Mouse (Mus musculus): ENCODE data around the gene Ston2.

Gene Ston2

GRCm38 (mm10) chr12:91702829-91703228, 85.4 kb downstream of the Ston2 start:
- no peak for DNase-seq (ENCODE audit: low spot score)

DNA sequence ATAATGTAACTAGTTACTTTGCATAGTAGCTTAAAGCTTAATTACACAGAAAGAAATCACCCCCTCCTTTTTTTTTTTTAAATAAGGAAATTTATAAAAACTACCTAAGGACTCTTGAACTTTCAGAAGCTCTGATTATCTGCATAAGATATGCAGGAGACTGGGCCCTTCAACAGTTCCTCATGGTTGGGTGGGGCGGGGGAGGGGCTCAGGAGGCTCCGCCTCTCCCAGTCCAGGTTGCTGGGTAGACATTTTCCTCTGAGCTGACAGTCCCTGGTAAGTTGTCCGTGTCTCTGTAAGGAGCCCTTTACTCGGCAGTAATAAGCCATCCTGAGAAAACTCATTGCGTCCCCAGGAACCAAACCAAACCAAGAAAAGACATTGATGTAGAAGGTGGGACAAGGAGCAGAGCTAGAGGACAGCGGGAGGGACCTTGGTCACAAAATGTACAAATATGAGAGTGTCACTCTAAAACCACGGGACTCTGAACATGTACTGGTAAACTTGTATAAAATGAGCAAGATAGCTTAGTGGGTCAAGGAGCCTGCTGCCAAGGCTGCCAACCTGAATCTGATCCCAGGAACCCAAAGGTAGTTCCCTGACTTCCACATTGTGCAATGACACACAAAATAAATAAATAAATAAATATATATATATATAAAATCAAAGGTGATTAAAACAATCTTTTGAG, 88.6 kb downstream of the Ston2 start:
- DNase-seq (ENCODE audit: low spot score), result no peak

DNA sequence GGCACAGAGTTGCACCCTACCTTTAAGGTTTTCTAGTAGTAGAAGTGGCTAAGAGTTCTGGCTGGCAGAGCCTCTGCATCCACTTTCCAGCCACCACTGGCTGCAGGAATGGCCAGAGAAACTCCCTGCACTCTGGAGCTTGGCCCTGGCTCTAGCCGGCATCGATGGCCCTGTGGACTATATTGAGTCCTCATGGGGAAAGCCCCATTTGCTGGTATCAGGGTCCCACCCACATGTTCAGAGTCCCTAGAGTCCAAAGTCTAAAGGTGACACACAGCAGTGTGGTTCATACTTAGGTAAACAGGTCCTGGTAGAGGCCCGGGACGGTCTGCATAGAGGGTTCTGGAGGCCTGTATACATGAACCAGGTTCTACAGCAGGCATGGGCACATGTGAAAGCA, 92.0 kb downstream of the Ston2 start:
- no peak for DNase-seq (ENCODE audit: low spot score)

GRCm38 (mm10) chr12:91695761-91696160, 92.4 kb downstream of the Ston2 start:
- DNase-seq (ENCODE audit: low spot score), result no peak

GRCm38 (mm10) chr12:91694748-91695147, 93.4 kb downstream of the Ston2 start:
- DNase-seq (ENCODE audit: low spot score), result no peak

DNA sequence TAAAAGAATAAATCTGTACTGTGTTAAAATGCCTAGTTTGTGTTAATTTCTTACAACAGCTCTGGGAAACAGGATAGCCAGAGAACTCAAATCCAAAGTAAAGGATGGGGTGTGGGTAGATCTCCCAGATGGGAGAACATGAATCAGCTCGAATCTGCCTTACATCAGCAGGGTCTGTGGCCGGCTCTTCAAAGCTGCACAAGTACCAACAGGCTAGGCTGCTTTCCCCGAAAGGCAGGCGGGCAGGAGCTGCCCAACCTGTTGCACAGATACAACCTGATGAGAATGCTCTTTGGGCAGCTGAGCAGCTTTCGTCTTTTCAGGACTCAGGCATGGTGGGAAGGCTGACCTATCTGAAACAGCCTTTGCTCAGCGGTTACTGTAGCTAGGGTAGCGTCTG, 94.6 kb downstream of the Ston2 start:
- no peak for DNase-seq (ENCODE audit: low spot score)

GRCm38 (mm10) chr12:91692991-91693390, 95.2 kb downstream of the Ston2 start:
- no peak for DNase-seq (ENCODE audit: low spot score)

GRCm38 (mm10) chr12:91685674-91686290, 102.4 kb downstream of the Ston2 start:
- DNase-seq (ENCODE audit: low spot score), result no peak

DNA sequence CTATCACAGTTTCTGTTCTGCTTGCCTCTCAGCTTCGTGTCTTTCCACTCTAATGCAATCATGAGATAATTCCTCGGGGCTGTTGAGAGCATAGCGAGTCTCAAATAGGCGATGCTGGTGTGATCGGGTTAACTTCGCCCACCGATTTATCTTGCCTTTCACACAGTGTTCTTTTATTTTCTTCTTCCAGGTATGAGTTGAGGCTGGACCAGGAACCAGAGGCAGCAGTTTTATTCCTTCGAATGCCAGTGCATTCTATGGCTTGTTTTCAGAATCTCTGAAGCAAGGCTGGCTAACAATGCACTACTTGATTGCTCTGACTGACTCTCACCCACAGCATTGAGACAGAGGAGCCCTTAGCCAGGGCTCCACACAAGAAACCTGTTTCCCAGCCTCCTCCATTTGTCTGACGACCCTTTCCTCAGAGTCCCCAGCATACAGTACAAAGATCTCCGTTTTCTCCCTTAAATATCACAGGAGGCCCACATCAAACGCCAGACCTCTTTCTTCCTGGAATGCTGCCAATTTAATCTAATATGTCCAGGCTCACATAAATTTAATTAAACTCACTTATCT, 103.3 kb downstream of the Ston2 start:
- DNase-seq (ENCODE audit: low spot score), result no peak

DNA sequence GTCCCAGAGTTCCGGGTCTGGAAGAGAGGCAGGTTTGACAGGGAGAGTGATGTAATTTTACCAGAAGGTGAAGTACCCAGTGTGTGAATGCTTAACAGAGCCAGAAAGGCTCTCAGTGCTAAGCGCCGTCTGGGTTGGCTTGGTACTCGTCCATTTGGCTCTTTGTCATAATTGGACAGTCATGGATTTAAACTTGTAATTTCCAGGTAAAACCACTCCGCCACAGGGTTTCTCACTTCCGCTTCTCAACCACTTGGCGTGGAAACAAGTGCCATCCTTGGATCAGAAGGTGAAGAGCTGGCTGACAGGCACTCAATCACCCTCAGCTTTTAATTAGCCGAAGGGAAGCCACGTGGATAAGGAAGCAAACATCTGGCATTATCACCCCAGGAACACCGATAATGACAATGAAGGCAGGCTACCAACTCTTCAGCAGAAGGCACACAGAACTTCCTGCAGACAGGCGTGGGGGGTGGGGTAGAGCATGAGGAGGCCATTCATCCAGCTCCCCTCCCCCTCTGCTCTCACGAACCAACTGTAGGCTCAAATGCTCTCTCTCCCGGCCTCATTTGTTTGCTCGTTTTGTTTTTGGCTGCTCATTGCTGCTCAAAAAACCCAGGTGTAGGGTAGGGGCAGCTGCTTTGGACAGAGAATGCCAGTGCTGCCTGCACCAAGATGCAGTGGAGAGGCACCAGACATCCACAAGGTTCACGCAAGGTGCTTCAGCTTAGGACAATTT, 103.9 kb downstream of the Ston2 start:
- DNase-seq (ENCODE audit: low spot score), result peak; percentile 4

DNA sequence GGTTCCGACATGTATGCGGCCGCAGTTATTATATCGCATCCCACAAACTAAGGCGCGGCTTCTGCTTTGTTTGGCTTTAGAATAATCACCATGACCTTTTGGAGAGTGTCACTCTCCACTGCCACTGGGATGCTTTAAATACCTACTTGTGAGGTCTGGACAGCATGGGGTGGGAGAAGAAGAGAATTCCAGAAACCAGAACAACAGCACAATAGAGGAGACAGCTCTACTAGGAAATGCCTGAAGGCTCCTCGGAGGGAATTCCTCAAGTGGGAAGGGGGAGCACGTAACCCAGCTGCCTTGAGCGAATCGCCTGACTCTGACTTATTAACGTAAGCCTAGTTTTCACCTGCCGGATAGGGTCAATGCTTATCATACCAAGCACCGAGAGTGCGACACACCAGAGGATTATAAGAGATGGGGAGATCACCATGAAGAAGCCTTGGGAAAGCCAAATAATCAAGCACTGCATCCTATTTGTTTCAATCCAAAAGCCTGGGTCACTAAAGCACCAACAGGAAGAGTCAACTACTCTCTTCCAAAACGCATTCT, 104.6 kb downstream of the Ston2 start:
- no peak for DNase-seq (ENCODE audit: low spot score)

- no peak for DNase-seq (ENCODE audit: low spot score)
Measured at GRCm38 (mm10) chr12:91683096-91683495, 105.1 kb downstream of the Ston2 start.

GRCm38 (mm10) chr12:91679320-91680064, 108.7 kb downstream of the Ston2 start:
- DNase-seq (ENCODE audit: low spot score), result no peak

GRCm38 (mm10) chr12:91675937-91676336, 112.2 kb downstream of the Ston2 start:
- no peak for DNase-seq (ENCODE audit: low spot score)

DNA sequence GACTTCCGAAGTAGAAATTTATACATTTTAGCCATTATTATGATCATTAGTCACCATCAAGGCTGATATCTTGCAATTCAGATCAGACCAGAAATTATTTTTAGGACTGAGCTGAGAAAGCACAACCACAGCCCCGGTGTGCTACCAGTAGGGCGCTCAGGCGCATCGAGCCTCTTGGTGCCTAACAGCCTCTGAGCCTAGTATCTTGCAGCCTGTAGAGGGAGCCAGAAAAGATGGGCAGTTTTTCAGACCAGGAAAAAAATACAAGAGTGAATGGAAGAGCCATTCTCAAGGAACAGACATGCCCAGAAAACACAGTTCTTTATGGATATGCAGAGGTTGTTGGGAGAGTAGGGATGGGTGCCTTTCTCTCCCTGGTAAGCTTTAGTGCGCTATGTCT, 115.0 kb downstream of the Ston2 start:
- no peak for DNase-seq (ENCODE audit: low spot score)

- no peak for DNase-seq (ENCODE audit: low spot score)
Measured at GRCm38 (mm10) chr12:91672528-91672927, 115.7 kb downstream of the Ston2 start.

DNA sequence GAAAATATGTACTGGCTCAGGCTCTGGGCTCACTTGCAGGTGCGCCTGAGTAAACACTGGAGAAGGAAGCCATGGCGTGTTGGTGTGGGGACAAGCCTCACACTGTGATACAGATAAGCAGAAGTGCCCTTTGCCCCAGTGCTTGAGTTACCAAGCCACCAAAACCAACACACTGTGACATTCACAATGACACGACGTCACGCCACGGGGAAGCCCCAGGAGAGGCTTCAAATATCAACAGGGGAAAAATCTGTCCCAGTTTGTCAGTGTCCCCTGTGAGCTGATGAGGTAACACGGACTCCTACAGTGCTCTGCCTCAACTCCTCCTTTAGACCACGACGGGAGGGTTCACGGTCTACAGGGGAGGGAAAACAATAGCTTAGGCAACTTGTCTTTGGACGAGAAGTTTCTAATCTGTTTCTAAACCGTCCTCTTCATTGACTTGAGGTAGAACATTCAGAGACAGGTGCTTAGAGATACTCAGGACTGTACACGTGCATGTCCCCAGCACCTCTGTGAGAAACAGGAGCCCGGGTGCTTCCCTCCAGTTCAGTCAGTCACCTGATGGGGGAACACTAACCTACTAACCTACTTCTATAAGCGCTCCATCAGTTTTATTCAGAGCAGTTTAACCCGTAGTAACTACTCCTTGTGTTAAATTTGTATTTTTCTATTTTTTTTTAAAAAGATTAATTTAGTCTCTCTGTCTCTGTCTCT, 119.5 kb downstream of the Ston2 start:
- peak; percentile 18 for DNase-seq (ENCODE audit: low spot score)

GRCm38 (mm10) chr12:91667741-91668140, 120.4 kb downstream of the Ston2 start:
- no peak for DNase-seq (ENCODE audit: low spot score)

DNA sequence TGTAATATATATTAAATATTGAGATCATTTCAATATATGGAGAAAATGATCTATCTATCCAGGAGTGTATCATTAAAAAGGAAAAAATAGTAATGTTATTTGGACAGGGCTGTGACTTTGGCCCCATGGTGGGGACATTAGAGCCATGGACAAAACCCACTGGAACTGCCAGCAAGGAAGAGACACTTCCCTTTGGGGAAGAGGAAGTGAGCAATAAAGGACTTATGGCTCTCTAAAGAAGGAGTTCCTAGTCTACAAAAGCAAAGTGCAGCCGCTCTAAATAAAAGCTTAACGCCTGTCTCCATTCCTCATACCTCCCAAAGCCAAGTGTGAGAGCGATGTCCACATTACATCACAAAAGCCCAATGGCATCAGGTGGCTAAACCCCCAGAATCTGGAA, 121.6 kb downstream of the Ston2 start:
- DNase-seq (ENCODE audit: low spot score), result no peak

GRCm38 (mm10) chr12:91665431-91665830, 122.8 kb downstream of the Ston2 start:
- DNase-seq (ENCODE audit: low spot score), result no peak

DNA sequence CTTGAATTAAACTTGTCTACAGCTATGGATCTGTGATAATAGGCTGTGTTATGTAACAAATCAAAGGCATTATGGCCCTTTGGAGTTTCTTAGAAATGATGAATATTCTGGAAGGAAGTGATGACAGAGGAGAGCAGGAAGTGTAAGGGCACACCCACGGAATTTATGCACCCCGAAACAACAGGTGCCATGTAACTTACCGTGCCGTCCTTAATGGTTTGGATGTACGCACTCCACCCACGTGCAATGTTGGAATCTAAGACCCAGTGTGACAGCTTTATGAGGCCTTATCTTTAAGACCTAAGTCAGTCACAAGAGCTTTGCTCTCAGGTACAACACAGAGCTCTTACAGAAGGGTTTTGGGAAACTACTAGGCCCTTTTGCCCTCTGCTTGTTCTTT, 124.9 kb downstream of the Ston2 start:
- DNase-seq (ENCODE audit: low spot score), result no peak
